Mouse (Mus musculus): ENCODE results near the gene 9430097D07Rik. TPM values are rescaled to one million over a fixed set of nuclear protein-coding genes. Genes with fewer than 3 reads are reported as not detected.

The 9430097D07Rik gene
- total and polyA plus RNA-seq, 2 experiments, result not detected

DNA sequence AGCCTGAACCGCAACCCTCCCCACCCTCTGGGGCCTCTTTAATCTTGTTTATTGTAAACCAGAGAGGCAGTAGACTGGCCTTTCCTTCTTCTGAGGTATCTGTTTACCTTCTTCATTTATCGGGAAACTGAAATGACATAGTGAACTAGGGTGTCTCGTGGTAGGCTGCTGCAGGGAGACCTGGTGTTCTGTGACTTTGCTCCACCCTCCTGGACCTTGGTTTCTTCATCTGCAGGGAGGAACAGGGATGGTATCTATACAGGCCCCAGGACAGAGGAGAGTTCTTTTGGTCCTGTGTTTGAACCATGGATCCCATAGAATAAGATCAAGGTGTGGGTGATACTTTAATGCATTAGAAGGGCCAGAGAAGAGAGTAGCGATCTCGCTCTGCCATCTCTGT is 24.2 kb downstream of the 9430097D07Rik start:
- Histone ChIP-seq H3K4me1 (ENCODE audit: control insufficient read depth, insufficient read depth, low read length) (peaks cover 9% of the 10 kb centered on the region), H3K9ac (ENCODE audit: low read depth, low read length) (no peak overlapping the region), H3K4me3 (ENCODE audit: insufficient read depth, low read depth, low read length) (no peak overlapping the region), H3K27ac (replicated peaks; ENCODE audit: insufficient read depth, low read depth, low read length) (no peak overlapping the region), H3K27me3 (ENCODE audit: control insufficient read depth, insufficient read depth, low read length) (no peaks in the 10 kb centered on the region), H3K79me2 (ENCODE audit: control insufficient read depth, insufficient read depth, low read length) (peaks cover 31% of the 10 kb centered on the region; the same call in 1 of the 2 replicates), H3K36me3 (ENCODE audit: control insufficient read depth, insufficient read depth, low read length) (no peaks in the 10 kb centered on the region)
- no peak for DNase-seq (ENCODE audit: extremely low read depth, low read depth, low spot score)
- 72% methylated on average over 5 of the region's 5 CpGs for WGBS
- TF ChIP-seq CTCF (IDR thresholded peaks at IDR 0.05; ENCODE audit: low read depth, low read length) (no peak), POLR2A (IDR thresholded peaks at IDR 0.05; ENCODE audit: extremely low read depth, insufficient read depth, low read length) (no peak)

GRCm38 (mm10) chr2:32549764-32550163 is 25.7 kb downstream of the 9430097D07Rik start:
- Histone ChIP-seq H3K27me3 (ENCODE audit: control insufficient read depth, insufficient read depth, low read length) (no peaks in the 10 kb centered on the region), H3K4me1 (ENCODE audit: control insufficient read depth, insufficient read depth, low read length) (peaks cover 9% of the 10 kb centered on the region), H3K36me3 (ENCODE audit: control insufficient read depth, insufficient read depth, low read length) (peaks cover 2% of the 10 kb centered on the region; the same call in 1 of the 2 replicates), H3K27ac (replicated peaks; ENCODE audit: insufficient read depth, low read depth, low read length) (no peak overlapping the region), H3K4me3 (ENCODE audit: insufficient read depth, low read depth, low read length) (no peak overlapping the region), H3K9ac (ENCODE audit: low read depth, low read length) (no peak overlapping the region), H3K79me2 (ENCODE audit: control insufficient read depth, insufficient read depth, low read length) (peaks cover 36% of the 10 kb centered on the region; the same call in 1 of the 2 replicates)
- DNase-seq (ENCODE audit: extremely low read depth, low read depth, low spot score), result no peak
- TF ChIP-seq POLR2A (IDR thresholded peaks at IDR 0.05; ENCODE audit: extremely low read depth, insufficient read depth, low read length) (no peak), CTCF (IDR thresholded peaks at IDR 0.05; ENCODE audit: low read depth, low read length) (no peak)
- WGBS, result 51% methylated on average over 6 of the region's 6 CpGs

GRCm38 (mm10) chr2:32549171-32549570 is 26.3 kb downstream of the 9430097D07Rik start:
- no peak overlapping the region for H3K27ac ChIP-seq (replicated peaks; ENCODE audit: insufficient read depth, low read depth, low read length)
- no peaks in the 10 kb centered on the region for H3K27me3 ChIP-seq (ENCODE audit: control insufficient read depth, insufficient read depth, low read length)
- H3K9ac ChIP-seq (ENCODE audit: low read depth, low read length), result no peak overlapping the region
- no peak for DNase-seq (ENCODE audit: extremely low read depth, low read depth, low spot score)
- peaks cover 9% of the 10 kb centered on the region for H3K4me1 ChIP-seq (ENCODE audit: control insufficient read depth, insufficient read depth, low read length)
- H3K4me3 ChIP-seq (ENCODE audit: insufficient read depth, low read depth, low read length), result no peak overlapping the region
- H3K79me2 ChIP-seq (ENCODE audit: control insufficient read depth, insufficient read depth, low read length), result peaks cover 40% of the 10 kb centered on the region; the same call in 1 of the 2 replicates
- H3K36me3 ChIP-seq (ENCODE audit: control insufficient read depth, insufficient read depth, low read length), result peaks cover 2% of the 10 kb centered on the region; the same call in 1 of the 2 replicates
- WGBS, result 92% methylated on average over 9 of the region's 9 CpGs
- TF ChIP-seq POLR2A (IDR thresholded peaks at IDR 0.05; ENCODE audit: extremely low read depth, insufficient read depth, low read length) (no peak), CTCF (IDR thresholded peaks at IDR 0.05; ENCODE audit: low read depth, low read length) (no peak)

DNA sequence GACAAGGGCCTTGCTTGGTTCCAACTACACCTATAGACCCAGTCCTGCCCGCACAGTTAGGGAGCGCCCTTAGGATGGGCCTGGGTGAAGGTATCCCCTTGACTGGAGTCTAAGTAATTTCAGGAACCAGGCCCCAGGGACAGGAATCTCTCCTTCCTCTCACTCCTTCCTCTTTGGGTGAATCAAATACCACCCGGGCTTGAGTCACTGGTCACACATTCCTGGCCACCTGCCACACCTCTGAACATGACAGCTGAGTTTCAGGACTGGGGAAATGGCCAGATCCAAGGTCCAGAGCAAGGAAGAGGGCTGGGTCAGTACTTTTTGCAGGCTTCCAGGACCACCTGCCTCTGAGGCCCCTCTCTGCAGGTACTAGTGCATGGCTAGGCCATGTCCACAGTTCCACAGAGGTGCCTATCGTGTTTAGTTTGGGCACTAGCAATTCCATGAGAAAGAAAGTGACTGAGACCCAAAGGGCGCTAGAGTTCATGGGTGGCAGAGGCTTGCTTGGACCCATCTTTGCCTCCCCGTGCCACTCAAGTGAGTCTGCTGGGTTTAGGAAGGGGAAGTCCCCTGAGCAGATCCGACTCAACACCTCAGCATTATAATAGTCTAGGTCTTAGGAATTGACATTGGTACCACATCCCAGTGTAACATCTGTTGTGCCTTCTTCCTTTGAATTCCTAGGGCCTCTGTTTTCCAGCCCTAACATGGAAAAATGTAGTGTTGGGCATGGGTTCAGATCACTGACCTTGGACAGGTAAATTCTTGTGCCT is 27.3 kb downstream of the 9430097D07Rik start:
- H3K9ac ChIP-seq (ENCODE audit: low read depth, low read length), result no peak overlapping the region
- H3K4me3 ChIP-seq (ENCODE audit: insufficient read depth, low read depth, low read length), result no peak overlapping the region
- peaks cover 2% of the 10 kb centered on the region; the same call in 1 of the 2 replicates for H3K36me3 ChIP-seq (ENCODE audit: control insufficient read depth, insufficient read depth, low read length)
- no peak for DNase-seq (ENCODE audit: extremely low read depth, low read depth, low spot score)
- TF ChIP-seq POLR2A (IDR thresholded peaks at IDR 0.05; ENCODE audit: extremely low read depth, insufficient read depth, low read length) (no peak), CTCF (IDR thresholded peaks at IDR 0.05; ENCODE audit: low read depth, low read length) (no peak)
- 75% methylated on average over 7 of the region's 7 CpGs for WGBS
- peaks cover 47% of the 10 kb centered on the region; the same call in 1 of the 2 replicates for H3K79me2 ChIP-seq (ENCODE audit: control insufficient read depth, insufficient read depth, low read length)
- H3K27ac ChIP-seq (replicated peaks; ENCODE audit: insufficient read depth, low read depth, low read length), result no peak overlapping the region
- H3K4me1 ChIP-seq (ENCODE audit: control insufficient read depth, insufficient read depth, low read length), result peaks cover 9% of the 10 kb centered on the region
- no peaks in the 10 kb centered on the region for H3K27me3 ChIP-seq (ENCODE audit: control insufficient read depth, insufficient read depth, low read length)

DNA sequence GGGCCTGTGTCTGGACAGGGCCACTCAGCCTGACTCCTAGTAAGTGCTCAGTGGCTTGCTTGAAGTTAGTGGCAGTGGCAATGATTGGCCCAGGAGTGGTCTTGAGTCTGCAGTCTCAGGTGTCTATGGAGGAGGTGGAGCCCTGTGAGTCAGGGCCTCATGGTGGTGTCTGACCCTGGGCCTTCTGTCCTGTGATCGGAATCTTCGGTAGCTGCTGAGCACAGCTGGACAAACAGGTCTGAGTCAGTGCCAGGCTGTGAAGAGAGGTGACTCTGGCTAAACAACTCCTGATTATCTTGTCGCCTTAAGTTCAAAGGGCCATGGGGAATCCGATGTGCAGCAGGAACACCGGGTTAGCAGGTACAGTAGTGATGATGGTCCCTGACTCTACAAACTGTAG is 28.1 kb downstream of the 9430097D07Rik start:
- 28% methylated on average over 5 of the region's 5 CpGs for WGBS

DNA sequence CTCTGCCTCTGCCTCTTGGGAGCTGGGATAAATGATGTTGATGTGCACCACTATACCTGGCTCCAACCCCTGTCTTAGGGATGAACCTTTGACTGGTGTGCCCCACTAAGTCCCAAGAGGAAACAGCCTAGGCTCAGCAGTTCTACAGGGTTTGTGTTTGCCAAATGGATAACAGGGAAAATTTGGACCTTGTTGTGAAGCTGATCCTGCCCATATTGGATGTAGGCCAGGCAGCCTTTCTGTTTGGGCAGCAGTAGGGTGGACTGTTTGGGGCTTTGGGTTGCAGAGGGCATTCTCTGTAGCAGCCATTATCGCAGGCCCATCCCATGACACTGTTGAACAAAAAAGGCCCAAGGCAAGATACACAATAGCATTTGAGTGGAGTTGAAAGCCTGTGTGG is 28.5 kb downstream of the 9430097D07Rik start:
- H3K9ac ChIP-seq (ENCODE audit: low read depth, low read length), result no peak overlapping the region
- DNase-seq (ENCODE audit: extremely low read depth, low read depth, low spot score), result peak; percentile 78
- peaks cover 13% of the 10 kb centered on the region for H3K4me1 ChIP-seq (ENCODE audit: control insufficient read depth, insufficient read depth, low read length)
- peaks cover 56% of the 10 kb centered on the region for H3K79me2 ChIP-seq (ENCODE audit: control insufficient read depth, insufficient read depth, low read length)
- no peak overlapping the region for H3K27ac ChIP-seq (replicated peaks; ENCODE audit: insufficient read depth, low read depth, low read length)
- H3K4me3 ChIP-seq (ENCODE audit: insufficient read depth, low read depth, low read length), result no peak overlapping the region
- H3K36me3 ChIP-seq (ENCODE audit: control insufficient read depth, insufficient read depth, low read length), result peaks cover 2% of the 10 kb centered on the region; the same call in 1 of the 2 replicates
- TF ChIP-seq CTCF (IDR thresholded peaks at IDR 0.05; ENCODE audit: low read depth, low read length), result no peak
- no peak for TF ChIP-seq POLR2A (IDR thresholded peaks at IDR 0.05; ENCODE audit: extremely low read depth, insufficient read depth, low read length)
- 39% methylated on average over 1 of the region's 1 CpGs for WGBS
- H3K27me3 ChIP-seq (ENCODE audit: control insufficient read depth, insufficient read depth, low read length), result no peaks in the 10 kb centered on the region

More for the DNA sequence above, 28.1 kb downstream of the 9430097D07Rik start:
- no peaks in the 10 kb centered on the region for H3K27me3 ChIP-seq (ENCODE audit: control insufficient read depth, insufficient read depth, low read length)
- H3K27ac ChIP-seq (replicated peaks; ENCODE audit: insufficient read depth, low read depth, low read length), result no peak overlapping the region
- H3K9ac ChIP-seq (ENCODE audit: low read depth, low read length), result no peak overlapping the region
- H3K79me2 ChIP-seq (ENCODE audit: control insufficient read depth, insufficient read depth, low read length), result peaks cover 53% of the 10 kb centered on the region
- no peak for TF ChIP-seq CTCF (IDR thresholded peaks at IDR 0.05; ENCODE audit: low read depth, low read length)
- no peak for TF ChIP-seq POLR2A (IDR thresholded peaks at IDR 0.05; ENCODE audit: extremely low read depth, insufficient read depth, low read length)
- peaks cover 2% of the 10 kb centered on the region; the same call in 1 of the 2 replicates for H3K36me3 ChIP-seq (ENCODE audit: control insufficient read depth, insufficient read depth, low read length)
- DNase-seq (ENCODE audit: extremely low read depth, low read depth, low spot score), result peak; percentile 52
- H3K4me3 ChIP-seq (ENCODE audit: insufficient read depth, low read depth, low read length), result no peak overlapping the region
- peaks cover 9% of the 10 kb centered on the region for H3K4me1 ChIP-seq (ENCODE audit: control insufficient read depth, insufficient read depth, low read length)

All from liver, adult 2 months (tissue).